10 mouse cellular contexts compared by ENCODE assay signal in the genomic region with DNA sequence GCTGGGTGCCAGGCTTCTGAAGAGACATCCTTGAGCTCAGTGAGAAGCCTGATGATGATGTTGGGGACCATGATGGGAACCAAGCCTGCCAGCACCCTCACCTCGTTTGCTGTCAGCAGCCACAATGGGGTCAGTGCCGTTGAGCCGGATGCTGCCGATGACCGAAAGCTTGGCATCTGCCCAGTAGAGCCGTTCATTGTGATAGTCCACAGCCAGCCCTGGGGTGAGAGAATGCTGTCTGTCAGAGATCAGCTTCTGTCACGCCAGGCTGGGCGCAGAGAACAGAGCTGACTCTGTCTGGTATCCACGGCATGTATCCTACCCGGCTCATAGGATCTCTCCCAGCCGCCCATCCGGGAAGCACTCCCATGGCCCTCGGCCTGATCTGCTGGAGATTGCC. TPM values are rescaled to one million over a fixed set of nuclear protein-coding genes. Genes with fewer than 3 reads are reported as not detected.
DNase-seq lines count a peak whose midpoint lies in the region; ATAC-seq and TF ChIP-seq lines count a peak whose summit lies in the region.
"Had no signal": no experiment of that assay in that cellular context is flagged by ENCODE, and none has a peak within 500 bp of the region (broad histone marks: within the 10 kb centered on the region; RNA-seq: fewer than 3 reads in every experiment).

No protein-coding gene starts in this region.

- H3K27ac ChIP-seq in heart, embryonic 10.5 days = no peak overlapping the region
- H3K27ac ChIP-seq in neural tube, embryonic 13.5 days (replicated peaks) = peak overlapping the region; percentile 62
- peak overlapping the region; percentile 52; the same call in 1 of the 2 replicates for H3K27ac ChIP-seq in hindbrain, postnatal 0 days
- H3K27ac ChIP-seq: embryonic facial prominence, embryonic 12.5 days had no signal

- ATAC-seq in neural tube, embryonic 13.5 days (ENCODE audit: low read depth) = no peak
- ATAC-seq in hindbrain, postnatal 0 days = 0 out of 2 replicates have a peak, but pooled peaks have one; percentile 33

- no peak overlapping the region for H3K4me3 ChIP-seq in heart, embryonic 10.5 days
- no peak overlapping the region for H3K4me3 ChIP-seq in neural tube, embryonic 13.5 days
- H3K4me3 ChIP-seq in hindbrain, postnatal 0 days (ENCODE audit: low read length) = no peak overlapping the region
- H3K4me3 ChIP-seq: embryonic facial prominence, embryonic 12.5 days had no signal

- WGBS in heart, embryonic 10.5 days = 86% methylated on average over 13 of the region's 13 CpGs
- 78% methylated on average over 13 of the region's 13 CpGs for WGBS in neural tube, embryonic 13.5 days
- WGBS in hindbrain, postnatal 0 days = 27% methylated on average over 13 of the region's 13 CpGs

- H3K4me1 ChIP-seq in heart, embryonic 10.5 days = peaks cover 3% of the 10 kb centered on the region; the same call in 1 of the 2 replicates
- peaks cover 18% of the 10 kb centered on the region for H3K4me1 ChIP-seq in neural tube, embryonic 13.5 days (replicated peaks)
- no peaks in the 10 kb centered on the region for H3K4me1 ChIP-seq in hindbrain, postnatal 0 days (ENCODE audit: insufficient read depth, low read length)
- H3K4me1 ChIP-seq: embryonic facial prominence, embryonic 12.5 days had no signal

- peaks cover 83% of the 10 kb centered on the region for H3K36me3 ChIP-seq in heart, embryonic 10.5 days
- H3K36me3 ChIP-seq in neural tube, embryonic 13.5 days = peaks cover 90% of the 10 kb centered on the region
- H3K36me3 ChIP-seq in hindbrain, postnatal 0 days (ENCODE audit: insufficient read depth, low read length) = peaks cover 73% of the 10 kb centered on the region

- H3K9me3 ChIP-seq in heart, embryonic 10.5 days = no peaks in the 10 kb centered on the region
- no peaks in the 10 kb centered on the region for H3K9me3 ChIP-seq in neural tube, embryonic 13.5 days
- H3K9me3 ChIP-seq in hindbrain, postnatal 0 days (ENCODE audit: low read length) = no peaks in the 10 kb centered on the region
- H3K9me3 ChIP-seq: embryonic facial prominence, embryonic 12.5 days had no signal

- peak; percentile 95 for DNase-seq in heart, adult 11 months
- no peak for DNase-seq in heart, embryonic 10.5 days (ENCODE audit: low spot score)
- DNase-seq in neural tube, embryonic 10.5 days (ENCODE audit: extremely low spot score, low spot score) = no peak
- peak; percentile 58 for DNase-seq in hindbrain, postnatal 0 days (ENCODE audit: low spot score)
- no peak for DNase-seq in urinary bladder, adult 18-20 months (ENCODE audit: low spot score in 2 of 2)
- no peak for DNase-seq in gastrocnemius, adult 8-10 months (ENCODE audit: low spot score in 2 of 2)
- DNase-seq in c-Kit-positive CD71-positive TER-119-positive erythroid progenitor cells, embryonic 14.5 days (ENCODE audit: low spot score) = no peak

- H3K4me2 ChIP-seq in neural tube, embryonic 13.5 days = no peak overlapping the region
- no peak overlapping the region for H3K4me2 ChIP-seq in hindbrain, postnatal 0 days (ENCODE audit: low read depth, low read length)
- H3K4me2 ChIP-seq: embryonic facial prominence, embryonic 12.5 days; liver, embryonic 11.5 days had no signal

- TF ChIP-seq CTCF in hindbrain, postnatal 0 days (IDR thresholded peaks at IDR 0.05; ENCODE audit: low read depth) = no peak

- peaks cover 11% of the 10 kb centered on the region; the same call in 1 of the 2 replicates for H3K27me3 ChIP-seq in heart, embryonic 10.5 days (ENCODE audit: insufficient read depth, poor library complexity, severe bottlenecking)
- H3K27me3 ChIP-seq in neural tube, embryonic 13.5 days = no peaks in the 10 kb centered on the region
- no peaks in the 10 kb centered on the region for H3K27me3 ChIP-seq in hindbrain, postnatal 0 days (ENCODE audit: insufficient read depth, low read length)
- H3K27me3 ChIP-seq: embryonic facial prominence, embryonic 12.5 days had no signal

- no peak overlapping the region for H3K9ac ChIP-seq in neural tube, embryonic 13.5 days
- no peak overlapping the region for H3K9ac ChIP-seq in hindbrain, postnatal 0 days (replicated peaks; ENCODE audit: low read length)
- H3K9ac ChIP-seq: embryonic facial prominence, embryonic 12.5 days had no signal

RNA-seq across cellular contexts. Expression of gene Nxph4, which starts 7.7 kb away (rescaled TPM):
- polyA plus RNA-seq in heart, embryonic 10.5 days (2016; fragmentation: Nextera tagmentation; extraction: Ambion mirVana) = 0.16 and 0.33 TPM in 2 replicates
- 128 and 133 TPM in 2 replicates for polyA plus RNA-seq in neural tube, embryonic 13.5 days (2015; fragmentation: Nextera tagmentation; extraction: Ambion mirVana)
- total RNA-seq in hindbrain, postnatal 0 days (2014; rRNA removed) = 26.0 and 33.5 TPM in 2 replicates
- 134 and 146 TPM in 2 replicates for polyA plus RNA-seq in hindbrain, postnatal 0 days (2015; fragmentation: Nextera tagmentation; extraction: Ambion mirVana)
- under 1 TPM in 2 of 4 experiments, not detected in 2; 0.16 to 0.27 TPM for total RNA-seq in gastrocnemius, adult 8-10 months (2022)

RNA-seq across cellular contexts. Expression of gene Shmt2, which starts 19.8 kb away (rescaled TPM):
- polyA plus RNA-seq in heart, embryonic 10.5 days (2016; fragmentation: Nextera tagmentation; extraction: Ambion mirVana) = 101 and 126 TPM in 2 replicates
- 52.4 and 53.0 TPM in 2 replicates for polyA plus RNA-seq in neural tube, embryonic 13.5 days (2015; fragmentation: Nextera tagmentation; extraction: Ambion mirVana)
- 66.1 and 91.1 TPM in 2 replicates for total RNA-seq in hindbrain, postnatal 0 days (2014; rRNA removed)
- 49.7 and 49.9 TPM in 2 replicates for polyA plus RNA-seq in hindbrain, postnatal 0 days (2015; fragmentation: Nextera tagmentation; extraction: Ambion mirVana)
- total RNA-seq in gastrocnemius, adult 8-10 months (2022) = 10 to 100 TPM; 20.3 to 23.0 (median 22.8) TPM

RNA-seq across cellular contexts. Expression of gene Ndufa4l2, which starts 27.3 kb away (rescaled TPM):
- 7.8 and 9.0 TPM in 2 replicates for polyA plus RNA-seq in heart, embryonic 10.5 days (2016; fragmentation: Nextera tagmentation; extraction: Ambion mirVana)
- polyA plus RNA-seq in neural tube, embryonic 13.5 days (2015; fragmentation: Nextera tagmentation; extraction: Ambion mirVana) = 10.1 and 10.6 TPM in 2 replicates
- total RNA-seq in hindbrain, postnatal 0 days (2014; rRNA removed) = 11.0 and 21.9 TPM in 2 replicates
- polyA plus RNA-seq in hindbrain, postnatal 0 days (2015; fragmentation: Nextera tagmentation; extraction: Ambion mirVana) = 16.7 and 17.4 TPM in 2 replicates
- 10 to 100 TPM in 1 of 4 experiments, 1 to 10 TPM in 3; 4.6 to 11.1 (median 7.6) TPM for total RNA-seq in gastrocnemius, adult 8-10 months (2022)

RNA-seq across cellular contexts. Expression of gene Stac3, which starts 40.6 kb away (rescaled TPM):
- 0.22 and 0.84 TPM in 2 replicates for polyA plus RNA-seq in heart, embryonic 10.5 days (2016; fragmentation: Nextera tagmentation; extraction: Ambion mirVana)
- 2.4 and 3.2 TPM in 2 replicates for polyA plus RNA-seq in neural tube, embryonic 13.5 days (2015; fragmentation: Nextera tagmentation; extraction: Ambion mirVana)
- total RNA-seq in hindbrain, postnatal 0 days (2014; rRNA removed) = 0.68 and 3.7 TPM in 2 replicates
- 1.4 and 1.7 TPM in 2 replicates for polyA plus RNA-seq in hindbrain, postnatal 0 days (2015; fragmentation: Nextera tagmentation; extraction: Ambion mirVana)
- 100 to 1,000 TPM; 386 to 447 (median 408) TPM for total RNA-seq in gastrocnemius, adult 8-10 months (2022)

Comparison
In these comparisons a context has a peak if more than half of its experiments do, and no peak if none do; other contexts are left out.
1. DNase-seq: peak in heart, adult 11 months (single experiment) and hindbrain, postnatal 0 days (single experiment); none in heart, embryonic 10.5 days (single experiment), neural tube, embryonic 10.5 days (single experiment), urinary bladder, adult 18-20 months (0 of 2), gastrocnemius, adult 8-10 months (0 of 2) and c-Kit-positive CD71-positive TER-119-positive erythroid progenitor cells, embryonic 14.5 days (single experiment).
2. RNA of gene Nxph4, which starts 7.7 kb away (polyA plus RNA-seq): 134 to 146 TPM in hindbrain, postnatal 0 days and 128 to 133 TPM in neural tube, embryonic 13.5 days; 0.16 to 0.33 TPM in heart, embryonic 10.5 days; every median in the first group is over 10 times any median in the second.